Mouse (Mus musculus): ENCODE results near the gene Aif1l. TPM values are rescaled to one million over a fixed set of nuclear protein-coding genes. Genes with fewer than 3 reads are reported as not detected.
"Not testable (repeated sequence)": the region's sequence is repeated elsewhere in the genome, so short reads cannot be mapped to it uniquely, and the experiment has no call there.

The Aif1l gene
- total and polyA plus RNA-seq, 2 experiments from 2014 or later, result 21.4 to 24.1 TPM

DNA sequence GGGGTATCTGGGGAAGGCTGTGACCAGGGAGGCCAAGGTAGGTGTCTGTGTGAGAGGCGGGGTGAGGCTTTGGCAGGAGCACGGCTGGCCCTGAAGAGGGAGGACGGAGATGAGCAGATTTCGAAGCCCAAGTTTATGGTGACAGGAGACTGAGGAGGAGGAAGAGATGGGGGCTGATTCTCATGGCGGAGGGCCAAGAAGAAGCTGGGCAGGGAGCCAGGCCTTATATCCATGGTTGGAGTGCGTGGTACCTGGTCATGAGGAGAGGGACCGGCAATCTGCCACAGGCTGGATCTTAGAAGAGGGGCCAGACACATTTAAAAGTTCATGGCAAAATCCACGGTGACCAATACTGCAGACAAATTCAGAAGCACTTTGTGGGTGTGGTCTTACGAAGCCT lies 43.5 kb upstream of the Aif1l start:
- no peaks in the 10 kb centered on the region for H3K27me3 ChIP-seq (ENCODE audit: insufficient read depth, low read length)
- 84% methylated on average over 9 of the region's 9 CpGs for WGBS
- DNase-seq (ENCODE audit: low spot score), result no peak
- no peak overlapping the region for H3K9ac ChIP-seq (replicated peaks; ENCODE audit: low read length, poor library complexity, severe bottlenecking)
- no peaks in the 10 kb centered on the region for H3K4me1 ChIP-seq (ENCODE audit: insufficient read depth, low read length)
- H3K27ac ChIP-seq (ENCODE audit: low read depth, low read length), result no peak overlapping the region
- no peaks in the 10 kb centered on the region for H3K36me3 ChIP-seq (ENCODE audit: insufficient read depth, low read length)
- no peak overlapping the region for H3K4me2 ChIP-seq (ENCODE audit: low read depth, low read length, poor library complexity, severe bottlenecking)
- no peak overlapping the region for H3K4me3 ChIP-seq (ENCODE audit: low read depth, low read length)
- no peaks in the 10 kb centered on the region for H3K9me3 ChIP-seq (ENCODE audit: low read length)
- TF ChIP-seq CTCF (IDR thresholded peaks at IDR 0.05), result no peak
- ATAC-seq (ENCODE audit: low FRiP score), result no peak

DNA sequence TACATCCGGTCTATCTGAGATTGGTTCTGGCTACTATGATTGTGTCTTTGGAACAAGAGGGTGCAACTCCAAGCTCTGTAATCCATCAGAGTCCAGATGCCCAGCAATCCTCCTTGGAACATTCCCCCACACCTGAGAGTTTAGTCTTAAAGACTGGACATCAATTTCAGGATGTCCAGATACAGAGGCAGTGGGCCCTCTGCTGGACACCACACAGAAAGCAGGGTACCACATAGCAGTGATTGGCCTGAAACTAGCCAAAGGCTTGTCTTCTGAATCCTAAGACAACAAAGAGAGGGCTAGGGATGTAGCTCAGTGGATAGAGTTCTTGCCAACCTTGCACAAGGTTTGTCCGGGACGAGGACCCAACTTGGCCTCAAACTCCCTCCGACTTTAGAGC lies 37.4 kb upstream of the Aif1l start:
- no peaks in the 10 kb centered on the region for H3K36me3 ChIP-seq (ENCODE audit: insufficient read depth, low read length)
- peak; percentile 83 for TF ChIP-seq CTCF (IDR thresholded peaks at IDR 0.05)
- no peaks in the 10 kb centered on the region for H3K9me3 ChIP-seq (ENCODE audit: low read length)
- WGBS, result 80% methylated on average over 4 of the region's 4 CpGs
- ATAC-seq (ENCODE audit: low FRiP score) (no peak), DNase-seq (ENCODE audit: low spot score) (peak; percentile 40)
- H3K4me3 ChIP-seq (ENCODE audit: low read depth, low read length), result no peak overlapping the region
- H3K27me3 ChIP-seq (ENCODE audit: insufficient read depth, low read length), result no peaks in the 10 kb centered on the region
- no peaks in the 10 kb centered on the region for H3K4me1 ChIP-seq (ENCODE audit: insufficient read depth, low read length)
- no peak overlapping the region for H3K27ac ChIP-seq (ENCODE audit: low read depth, low read length)
- H3K4me2 ChIP-seq (ENCODE audit: low read depth, low read length, poor library complexity, severe bottlenecking), result no peak overlapping the region
- no peak overlapping the region for H3K9ac ChIP-seq (replicated peaks; ENCODE audit: low read length, poor library complexity, severe bottlenecking)

- not testable (repeated sequence) for ATAC-seq (ENCODE audit: low FRiP score); H3K27me3 ChIP-seq (ENCODE audit: insufficient read depth, low read length); H3K9ac ChIP-seq (replicated peaks; ENCODE audit: low read length, poor library complexity, severe bottlenecking); H3K27ac ChIP-seq (ENCODE audit: low read depth, low read length); H3K36me3 ChIP-seq (ENCODE audit: insufficient read depth, low read length); DNase-seq (ENCODE audit: low spot score); H3K4me1 ChIP-seq (ENCODE audit: insufficient read depth, low read length); H3K4me3 ChIP-seq (ENCODE audit: low read depth, low read length); H3K9me3 ChIP-seq (ENCODE audit: low read length); H3K4me2 ChIP-seq (ENCODE audit: low read depth, low read length, poor library complexity, severe bottlenecking)
- peak; percentile 63 for TF ChIP-seq CTCF (IDR thresholded peaks at IDR 0.05)
Measured at GRCm38 (mm10) chr2:31914213-31914612, 35.7 kb upstream of the Aif1l start.

- TF ChIP-seq CTCF (IDR thresholded peaks at IDR 0.05), result peak; percentile 95
- H3K27me3 ChIP-seq (ENCODE audit: insufficient read depth, low read length), result no peaks in the 10 kb centered on the region
- DNase-seq (ENCODE audit: low spot score) (peak; percentile 81), ATAC-seq (ENCODE audit: low FRiP score) (no peak)
- H3K9me3 ChIP-seq (ENCODE audit: low read length), result no peaks in the 10 kb centered on the region
- no peak overlapping the region for H3K9ac ChIP-seq (replicated peaks; ENCODE audit: low read length, poor library complexity, severe bottlenecking)
- H3K27ac ChIP-seq (ENCODE audit: low read depth, low read length), result no peak overlapping the region
- H3K36me3 ChIP-seq (ENCODE audit: insufficient read depth, low read length), result no peaks in the 10 kb centered on the region
- H3K4me1 ChIP-seq (ENCODE audit: insufficient read depth, low read length), result no peaks in the 10 kb centered on the region
- no peak overlapping the region for H3K4me2 ChIP-seq (ENCODE audit: low read depth, low read length, poor library complexity, severe bottlenecking)
- H3K4me3 ChIP-seq (ENCODE audit: low read depth, low read length), result no peak overlapping the region
- WGBS, result 19% methylated on average over 4 of the region's 4 CpGs
Measured at GRCm38 (mm10) chr2:31915112-31915511, 34.8 kb upstream of the Aif1l start.

DNA sequence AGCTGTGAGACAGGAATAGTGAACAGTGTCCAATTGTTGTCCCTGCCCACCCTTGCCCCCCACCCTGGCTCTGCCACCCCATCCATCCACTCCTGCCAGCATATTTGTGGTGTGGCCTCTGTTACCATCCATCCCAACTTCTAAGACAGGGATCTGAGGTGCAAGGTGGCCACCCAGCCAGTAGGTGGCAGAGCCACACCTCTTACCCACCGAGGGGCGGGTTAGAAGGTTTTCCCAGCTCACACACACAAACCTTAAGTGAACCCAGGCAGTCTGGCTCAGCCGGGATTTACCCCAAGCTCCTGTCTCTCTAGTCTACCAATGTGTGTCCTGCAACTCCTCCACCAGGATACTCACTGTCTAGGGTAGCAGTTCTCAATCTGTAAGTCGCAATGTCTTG lies 32.3 kb upstream of the Aif1l start:
- TF ChIP-seq CTCF (IDR thresholded peaks at IDR 0.05), result peak; percentile 67
- no peak overlapping the region for H3K9ac ChIP-seq (replicated peaks; ENCODE audit: low read length, poor library complexity, severe bottlenecking)
- WGBS, result 33% methylated on average over 4 of the region's 4 CpGs
- DNase-seq (ENCODE audit: low spot score) (peak; percentile 34), ATAC-seq (ENCODE audit: low FRiP score) (no peak)
- no peaks in the 10 kb centered on the region for H3K9me3 ChIP-seq (ENCODE audit: low read length)
- H3K27me3 ChIP-seq (ENCODE audit: insufficient read depth, low read length), result no peaks in the 10 kb centered on the region
- H3K36me3 ChIP-seq (ENCODE audit: insufficient read depth, low read length), result no peaks in the 10 kb centered on the region
- no peak overlapping the region for H3K4me3 ChIP-seq (ENCODE audit: low read depth, low read length)
- H3K4me1 ChIP-seq (ENCODE audit: insufficient read depth, low read length), result no peaks in the 10 kb centered on the region
- H3K4me2 ChIP-seq (ENCODE audit: low read depth, low read length, poor library complexity, severe bottlenecking), result no peak overlapping the region
- no peak overlapping the region for H3K27ac ChIP-seq (ENCODE audit: low read depth, low read length)

DNA sequence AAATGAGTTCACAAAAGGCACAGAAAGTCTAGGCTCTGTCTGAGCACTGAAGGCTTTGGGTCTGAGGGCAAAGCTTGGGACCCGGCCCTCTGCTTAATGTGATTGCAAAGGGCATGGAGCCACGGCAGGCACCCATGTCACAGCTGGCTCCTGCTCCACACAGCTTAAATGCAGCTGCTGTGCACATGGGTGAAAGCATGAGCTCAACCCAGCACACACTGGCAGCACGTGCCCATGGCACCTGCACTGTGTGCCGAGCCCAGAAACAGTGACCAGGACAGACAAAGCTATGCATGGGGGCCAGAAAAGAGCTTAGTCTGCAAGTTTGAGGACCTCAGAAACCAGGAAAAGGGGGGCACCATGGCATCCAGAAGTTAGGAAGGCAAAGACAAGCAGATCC lies 26.3 kb upstream of the Aif1l start:
- H3K9ac ChIP-seq (replicated peaks; ENCODE audit: low read length, poor library complexity, severe bottlenecking), result no peak overlapping the region
- DNase-seq (ENCODE audit: low spot score), result no peak
- no peak overlapping the region for H3K4me3 ChIP-seq (ENCODE audit: low read depth, low read length)
- ATAC-seq (ENCODE audit: low FRiP score), result no peak
- 75% methylated on average over 4 of the region's 4 CpGs for WGBS
- H3K4me2 ChIP-seq (ENCODE audit: low read depth, low read length, poor library complexity, severe bottlenecking), result no peak overlapping the region
- no peaks in the 10 kb centered on the region for H3K27me3 ChIP-seq (ENCODE audit: insufficient read depth, low read length)
- H3K36me3 ChIP-seq (ENCODE audit: insufficient read depth, low read length), result no peaks in the 10 kb centered on the region
- TF ChIP-seq CTCF (IDR thresholded peaks at IDR 0.05), result no peak
- no peaks in the 10 kb centered on the region for H3K9me3 ChIP-seq (ENCODE audit: low read length)
- H3K4me1 ChIP-seq (ENCODE audit: insufficient read depth, low read length), result no peaks in the 10 kb centered on the region
- no peak overlapping the region for H3K27ac ChIP-seq (ENCODE audit: low read depth, low read length)
